Mouse (Mus musculus): ENCODE data around the gene Afg1l.

DNA sequence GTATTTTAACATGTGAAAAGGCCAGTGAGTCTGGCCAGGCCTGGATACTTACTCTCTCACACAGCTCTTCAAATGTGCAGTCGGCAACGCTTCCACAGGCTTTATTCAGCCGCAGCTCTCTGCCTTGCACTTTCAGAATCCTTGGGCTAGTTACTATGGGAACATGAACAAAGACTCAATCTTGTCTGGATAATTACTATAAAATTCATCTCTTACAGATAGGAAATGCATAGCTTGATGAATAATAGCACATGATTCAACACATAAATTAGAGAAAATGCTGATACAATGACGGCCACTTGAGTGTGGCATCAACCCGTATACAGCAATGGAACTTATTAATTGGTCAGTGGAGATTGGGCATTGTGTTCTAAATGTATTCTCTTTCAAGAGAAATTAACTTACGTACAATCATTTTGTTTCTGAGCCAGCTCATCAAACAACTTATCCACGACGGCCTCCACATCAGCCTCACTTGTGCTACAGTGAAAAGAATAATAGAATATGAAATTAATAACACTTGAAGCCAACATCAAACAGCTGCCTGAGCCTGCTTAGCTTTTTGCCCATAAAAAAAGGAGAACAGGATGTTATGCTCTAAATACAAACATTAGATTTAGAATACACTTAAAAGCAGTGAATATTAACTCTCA lies 138.5 kb downstream of the Afg1l start:
- TF ChIP-seq POLR2A (IDR thresholded peaks at IDR 0.05; ENCODE audit: control insufficient read depth, low read depth, low read length) (no peak), CTCF (IDR thresholded peaks at IDR 0.05; ENCODE audit: control insufficient read depth, insufficient read depth, insufficient replicate concordance, low read depth, low read length) (no peak)

Data from testis, adult 2 months (tissue).